Mouse (Mus musculus) heart, adult 2 months (tissue): Measurements from ENCODE around the gene Pcsk7.

Experiments used
- CTCF ChIP-seq: fragments of 200-600 bp; IDR thresholded peaks from 2 replicates; pipeline ENCODE4 v1.8.1; 2022; ENCODE audit warnings: antibody characterized with exemption, mild to moderate bottlenecking, moderate library complexity
- POLR2A ChIP-seq: fragments of 200-500 bp; IDR thresholded peaks from 2 replicates; pipeline ENCODE4 v1.6.1; 2011; ENCODE audit warnings: mild to moderate bottlenecking, low read depth, low read length, control low read depth; ENCODE audit not compliant: insufficient read depth

DNA sequence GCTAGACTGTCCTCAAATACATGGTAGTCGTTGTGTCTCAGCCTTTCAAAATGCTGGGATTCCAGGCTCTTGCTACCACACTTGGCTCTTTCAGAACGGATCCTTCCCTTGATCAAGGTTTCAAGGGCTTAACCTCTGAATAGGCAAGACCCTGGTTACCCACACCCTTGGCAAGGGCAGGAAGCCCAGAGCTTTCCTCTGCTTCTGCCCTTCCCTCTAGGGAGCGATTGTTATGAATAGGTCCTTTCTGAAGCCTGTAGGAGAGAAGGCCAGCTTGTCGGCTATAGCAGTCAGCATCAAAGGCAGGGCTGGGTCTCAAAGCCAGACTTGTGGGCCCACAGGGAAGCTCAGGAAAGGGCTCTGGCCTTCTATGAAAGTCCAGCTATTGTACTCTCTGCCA lies 52.6 kb downstream of the Pcsk7 start:
- TF ChIP-seq CTCF, result no peak
- no peak for TF ChIP-seq POLR2A
